Mouse (Mus musculus) neural tube, embryonic 12.5 days (tissue): ENCODE measurements around the gene Gm15517. TPM values are rescaled to one million over a fixed set of nuclear protein-coding genes. Genes with fewer than 3 reads are reported as not detected.
"Not testable (repeated sequence)": the region's sequence is repeated elsewhere in the genome, so short reads cannot be mapped to it uniquely, and the experiment has no call there.

Experiments
- ATAC-seq: fragments of 200-750 bp; cut with Nextera tagmentation; 2 replicates; pipeline ENCODE4 v1.8.0; 2017; ENCODE audit warnings: low read depth, mild to moderate bottlenecking, moderate TSS enrichment, moderate library complexity; ENCODE audit not compliant: low FRiP score
- H3K27ac ChIP-seq: fragments of 300-500 bp; sonication (generic); 2 replicates; pipeline ENCODE4 v1.5.1; 2016
- H3K27me3 ChIP-seq: fragments of 300-500 bp; sonication (generic); replicated peaks from 2 replicates; pipeline ENCODE4 v1.6.1; 2016; ENCODE audit warnings: mild to moderate bottlenecking
- H3K36me3 ChIP-seq: fragments of 300-500 bp; sonication (generic); 2 replicates; pipeline ENCODE4 v1.6.1; 2016; ENCODE audit warnings: mild to moderate bottlenecking
- H3K4me1 ChIP-seq: fragments of 300-500 bp; sonication (generic); 2 replicates; pipeline ENCODE4 v1.6.1; 2016
- H3K4me2 ChIP-seq: fragments of 300-500 bp; sonication (generic); replicated peaks from 2 replicates; pipeline ENCODE4 v1.6.1; 2016; ENCODE audit warnings: mild to moderate bottlenecking
- H3K4me3 ChIP-seq: fragments of 300-500 bp; sonication (generic); 2 replicates; pipeline ENCODE4 v1.5.1; 2016
- H3K9ac ChIP-seq: fragments of 300-500 bp; sonication (generic); 2 replicates; pipeline ENCODE4 v1.6.1; 2016; ENCODE audit warnings: mild to moderate bottlenecking
- H3K9me3 ChIP-seq: fragments of 300-500 bp; sonication (generic); 2 replicates; pipeline ENCODE4 v1.6.1; 2016; ENCODE audit warnings: mild to moderate bottlenecking
- WGBS: fragments of 180-500 bp; shearing (Covaris S2); methylation state at CpG from one replicate; pipeline ENCODE4 v1.1.7; 2016; 5-methylcytosine and 5-hydroxymethylcytosine counted together
- polyA plus RNA-seq: library from polyadenylated mRNA; unstranded; fragments of >200 nt; fragmentation: Nextera tagmentation; extraction: Ambion mirVana; gene quantifications from 2 replicates; pipeline ENCODE4 v1.2.1, GENCODE M21; 2016

Gene Gm15517
- polyA plus RNA-seq, result not detected in 2 replicates

GRCm38 (mm10) chr7:44261147-44261546 is at the start of gene Gm15517:
Gene Gm15517, plus strand, starts transcription at chr7:44261447.
- Histone ChIP-seq H3K9ac (no peak within 1 kb of the TSS), H3K27ac (no peak within 1 kb of the TSS), H3K4me1 (peaks cover 6% of the 10 kb centered on the region), H3K4me2 (no peak within 1 kb of the TSS), H3K36me3 (no peaks in the 10 kb centered on the region), H3K27me3 (peaks cover 8% of the 10 kb centered on the region; the same call in 1 of the 2 replicates), H3K4me3 (no peak within 1 kb of the TSS), H3K9me3 (no peaks in the 10 kb centered on the region)
- no peak for ATAC-seq
- WGBS, result 57% methylated on average over 5 of the region's 5 CpGs

- H3K27me3 ChIP-seq, result no peaks in the 10 kb centered on the region; the same call in 1 of the 2 replicates
- no peak within 1 kb of the TSS for H3K9ac ChIP-seq
- H3K4me3 ChIP-seq, result no peak within 1 kb of the TSS
- 85% methylated on average over 1 of the region's 1 CpGs for WGBS
- no peaks in the 10 kb centered on the region for H3K9me3 ChIP-seq
- no peaks in the 10 kb centered on the region for H3K4me1 ChIP-seq
- H3K36me3 ChIP-seq, result no peaks in the 10 kb centered on the region
- no peak within 1 kb of the TSS for H3K27ac ChIP-seq
- ATAC-seq, result no peak
- no peak within 1 kb of the TSS for H3K4me2 ChIP-seq
These were observed 45.6 kb upstream of the Gm15517 start, which contains the start of gene Klk1b5 for GRCm38 (mm10) chr7:44215645-44216044. Gene Klk1b5, plus strand, starts transcription at chr7:44215945.

- H3K4me3 ChIP-seq, H3K9ac ChIP-seq, H3K36me3 ChIP-seq, H3K4me1 ChIP-seq, H3K4me2 ChIP-seq, H3K9me3 ChIP-seq, H3K27ac ChIP-seq, ATAC-seq, H3K27me3 ChIP-seq: not testable (repeated sequence)
- WGBS, result 73% methylated on average over 10 of the region's 10 CpGs
These were observed 39.6 kb upstream of the Gm15517 start for GRCm38 (mm10) chr7:44221601-44222000.

GRCm38 (mm10) chr7:44222335-44222734 is 38.9 kb upstream of the Gm15517 start:
- not testable (repeated sequence) for H3K4me2 ChIP-seq
- 85% methylated on average over 6 of the region's 6 CpGs for WGBS

GRCm38 (mm10) chr7:44225076-44225475 is 36.2 kb upstream of the Gm15517 start, which contains the start of gene Klk1:
Gene Klk1, plus strand, starts transcription at chr7:44225360.
- Histone ChIP-seq H3K9ac (no peak within 1 kb of the TSS), H3K4me2 (no peak within 1 kb of the TSS), H3K27me3 (no peaks in the 10 kb centered on the region), H3K4me3 (no peak within 1 kb of the TSS), H3K36me3 (no peaks in the 10 kb centered on the region), H3K27ac (no peak within 1 kb of the TSS), H3K9me3 (no peaks in the 10 kb centered on the region), H3K4me1 (no peaks in the 10 kb centered on the region)
- no peak for ATAC-seq
- WGBS, result 50% methylated on average over 1 of the region's 1 CpGs

More at GRCm38 (mm10) chr7:44222335-44222734, 38.9 kb upstream of the Gm15517 start:
- not testable (repeated sequence) for H3K9ac ChIP-seq, H3K27ac ChIP-seq, H3K4me1 ChIP-seq, ATAC-seq, H3K36me3 ChIP-seq, H3K27me3 ChIP-seq, H3K4me3 ChIP-seq, H3K9me3 ChIP-seq

- no peaks in the 10 kb centered on the region for H3K27me3 ChIP-seq
- H3K4me2 ChIP-seq, result no peak within 1 kb of the TSS
- H3K4me3 ChIP-seq, result no peak within 1 kb of the TSS
- ATAC-seq, result no peak
- no peaks in the 10 kb centered on the region for H3K9me3 ChIP-seq
- no peaks in the 10 kb centered on the region for H3K36me3 ChIP-seq
- H3K9ac ChIP-seq, result no peak within 1 kb of the TSS
- 80% methylated on average over 3 of the region's 3 CpGs for WGBS
- no peaks in the 10 kb centered on the region for H3K4me1 ChIP-seq
- no peak within 1 kb of the TSS for H3K27ac ChIP-seq
These were observed 25.3 kb upstream of the Gm15517 start, which contains the start of gene Gm36864 for GRCm38 (mm10) chr7:44235909-44236308. Gene Gm36864, plus strand, starts transcription at chr7:44236177.

GRCm38 (mm10) chr7:44239913-44240312 is 21.3 kb upstream of the Gm15517 start:
- WGBS, result 57% methylated on average over 2 of the region's 2 CpGs
- no peak for ATAC-seq
- H3K27ac ChIP-seq, result no peak overlapping the region
- no peaks in the 10 kb centered on the region for H3K36me3 ChIP-seq
- no peak overlapping the region for H3K4me3 ChIP-seq
- H3K27me3 ChIP-seq, result no peaks in the 10 kb centered on the region
- H3K9ac ChIP-seq, result no peak overlapping the region
- no peaks in the 10 kb centered on the region for H3K4me1 ChIP-seq
- no peak overlapping the region for H3K4me2 ChIP-seq
- H3K9me3 ChIP-seq, result no peaks in the 10 kb centered on the region

- 70% methylated on average over 1 of the region's 1 CpGs for WGBS
- no peak overlapping the region for H3K9ac ChIP-seq
- no peak for ATAC-seq
These were observed 20.5 kb upstream of the Gm15517 start for GRCm38 (mm10) chr7:44240712-44241111.

GRCm38 (mm10) chr7:44241163-44241562 is 20.1 kb upstream of the Gm15517 start:
- Histone ChIP-seq H3K4me3 (no peak overlapping the region), H3K4me2 (no peak overlapping the region), H3K9me3 (no peaks in the 10 kb centered on the region), H3K27me3 (no peaks in the 10 kb centered on the region), H3K9ac (no peak overlapping the region), H3K27ac (no peak overlapping the region), H3K4me1 (peaks cover 5% of the 10 kb centered on the region; the same call in 1 of the 2 replicates), H3K36me3 (no peaks in the 10 kb centered on the region)
- WGBS, result 73% methylated on average over 2 of the region's 2 CpGs
- ATAC-seq, result no peak

More at GRCm38 (mm10) chr7:44240712-44241111, 20.5 kb upstream of the Gm15517 start:
- peaks cover 5% of the 10 kb centered on the region; the same call in 1 of the 2 replicates for H3K4me1 ChIP-seq
- no peaks in the 10 kb centered on the region for H3K27me3 ChIP-seq
- no peak overlapping the region for H3K27ac ChIP-seq
- H3K4me2 ChIP-seq, result no peak overlapping the region
- no peaks in the 10 kb centered on the region for H3K36me3 ChIP-seq
- H3K4me3 ChIP-seq, result no peak overlapping the region
- H3K9me3 ChIP-seq, result no peaks in the 10 kb centered on the region

- Histone ChIP-seq H3K36me3 (peaks cover 9% of the 10 kb centered on the region), H3K4me3 (no peak overlapping the region), H3K9ac (no peak overlapping the region), H3K4me1 (peaks cover 12% of the 10 kb centered on the region), H3K4me2 (no peak overlapping the region), H3K9me3 (no peaks in the 10 kb centered on the region), H3K27ac (no peak overlapping the region), H3K27me3 (no peaks in the 10 kb centered on the region)
- ATAC-seq, result no peak
- 50% methylated on average over 1 of the region's 1 CpGs for WGBS
These were observed 17.2 kb upstream of the Gm15517 start for GRCm38 (mm10) chr7:44244080-44244479.

- no peaks in the 10 kb centered on the region for H3K9me3 ChIP-seq
- H3K27me3 ChIP-seq, result no peaks in the 10 kb centered on the region
- peak within 1 kb of the TSS; percentile 71 for H3K27ac ChIP-seq
- WGBS, result 0% methylated on average over 62 of the region's 62 CpGs
- peak within 1 kb of the TSS; percentile 66 for H3K4me2 ChIP-seq
- peak; percentile 87 for ATAC-seq
- peak within 1 kb of the TSS; percentile 88 for H3K4me3 ChIP-seq
- H3K4me1 ChIP-seq, result peaks cover 12% of the 10 kb centered on the region
- peak within 1 kb of the TSS; percentile 77 for H3K9ac ChIP-seq
- peaks cover 29% of the 10 kb centered on the region for H3K36me3 ChIP-seq
These were observed 14.9 kb upstream of the Gm15517 start, which contains the start of the genes 1700028J19Rik and 2410002F23Rik for GRCm38 (mm10) chr7:44246055-44246983. Gene 1700028J19Rik, minus strand, starts transcription at chr7:44246695. Gene 2410002F23Rik, plus strand, starts transcription at chr7:44246722.

GRCm38 (mm10) chr7:44246984-44247470 is 14.2 kb upstream of the Gm15517 start:
- WGBS, result 2% methylated on average over 23 of the region's 23 CpGs
- Histone ChIP-seq H3K4me3 (peak overlapping the region; percentile 88), H3K4me1 (peaks cover 12% of the 10 kb centered on the region), H3K9me3 (no peaks in the 10 kb centered on the region), H3K27ac (no peak overlapping the region), H3K36me3 (peaks cover 33% of the 10 kb centered on the region), H3K27me3 (no peaks in the 10 kb centered on the region), H3K9ac (peak overlapping the region; percentile 77), H3K4me2 (peak overlapping the region; percentile 66)
- peak; percentile 21 for ATAC-seq
